Mouse (Mus musculus) heart, postnatal 0 days (tissue): ENCODE measurements at regions not wholly inside any gene's neighbourhood (a gene's known extent, or its start where the extent isn't known, plus 50 kb on each side); places are given as distances from the start of the nearest gene placed in this dataset.
"Not testable (repeated sequence)": the region's sequence is repeated elsewhere in the genome, so short reads cannot be mapped to it uniquely, and the experiment has no call there.

ENCODE experiments used
- CTCF ChIP-seq: IDR thresholded peaks from 2 replicates; pipeline ENCODE4 v1.5.1; 2016; ENCODE audit warnings: antibody characterized with exemption, control low read depth, low read depth
- EP300 ChIP-seq: IDR thresholded peaks from 2 replicates; pipeline ENCODE4 v1.6.1; 2016; ENCODE audit warnings: antibody characterized with exemption, low read depth

- not testable (repeated sequence) for TF ChIP-seq CTCF, EP300
Observed at GRCm38 (mm10) chr3:101206172-101206571, 81.6 kb downstream of the Cd2 start.
